8 mouse cellular contexts compared by ENCODE assay signal in genomic region chr6:16668004-16668403, GRCm38 (mm10).
DNase-seq lines count a peak whose midpoint lies in the region; ATAC-seq lines count a peak whose summit lies in the region.
"Had no signal": no experiment of that assay in that cellular context is flagged by ENCODE, and none has a peak within 500 bp of the region (broad histone marks: within the 10 kb centered on the region; RNA-seq: fewer than 3 reads in every experiment).

No protein-coding gene starts in this region.

- 3% methylated on average over 2 of the region's 2 CpGs for WGBS in neural tube, embryonic 15.5 days
- WGBS in forebrain, embryonic 16.5 days = 5% methylated on average over 2 of the region's 2 CpGs
- WGBS in limb, embryonic 11.5 days = 3% methylated on average over 2 of the region's 2 CpGs

- H3K4me3 ChIP-seq in neural tube, embryonic 15.5 days (replicated peaks) = no peak overlapping the region
- no peak overlapping the region for H3K4me3 ChIP-seq in forebrain, embryonic 16.5 days (replicated peaks; ENCODE audit: low read length)
- H3K4me3 ChIP-seq in limb, embryonic 11.5 days (ENCODE audit: low read depth, low read length) = no peak overlapping the region
- H3K4me3 ChIP-seq: embryonic facial prominence, embryonic 12.5 days had no signal

- H3K27me3 ChIP-seq in neural tube, embryonic 15.5 days (replicated peaks) = no peaks in the 10 kb centered on the region
- H3K27me3 ChIP-seq in forebrain, embryonic 16.5 days (replicated peaks; ENCODE audit: control insufficient read depth, insufficient read depth, low read length) = no peaks in the 10 kb centered on the region
- no peaks in the 10 kb centered on the region for H3K27me3 ChIP-seq in limb, embryonic 11.5 days (ENCODE audit: control insufficient read depth, insufficient read depth, low read length)
- H3K27me3 ChIP-seq: embryonic facial prominence, embryonic 12.5 days had no signal

- H3K9me3 ChIP-seq in neural tube, embryonic 15.5 days (replicated peaks) = no peaks in the 10 kb centered on the region
- H3K9me3 ChIP-seq in forebrain, embryonic 16.5 days (ENCODE audit: control insufficient read depth, low read length) = 0 out of 2 replicates have a peak, but pooled peaks cover 2% of the 10 kb centered on the region
- no peaks in the 10 kb centered on the region for H3K9me3 ChIP-seq in limb, embryonic 11.5 days (ENCODE audit: control insufficient read depth, low read length)

- no peak overlapping the region for H3K4me2 ChIP-seq in neural tube, embryonic 15.5 days
- H3K4me2 ChIP-seq in forebrain, embryonic 16.5 days (ENCODE audit: low read length) = no peak overlapping the region
- no peak overlapping the region for H3K4me2 ChIP-seq in limb, embryonic 11.5 days (ENCODE audit: low read depth, severe bottlenecking)
- H3K4me2 ChIP-seq: embryonic facial prominence, embryonic 12.5 days had no signal

- 0 out of 2 replicates have a peak, but pooled peaks cover 2% of the 10 kb centered on the region for H3K4me1 ChIP-seq in neural tube, embryonic 15.5 days
- no peaks in the 10 kb centered on the region for H3K4me1 ChIP-seq in forebrain, embryonic 16.5 days (replicated peaks; ENCODE audit: control insufficient read depth, insufficient read depth, low read length)
- no peaks in the 10 kb centered on the region for H3K4me1 ChIP-seq in limb, embryonic 11.5 days (ENCODE audit: control insufficient read depth, insufficient read depth, low read length)

- no peaks in the 10 kb centered on the region for H3K36me3 ChIP-seq in neural tube, embryonic 15.5 days
- no peaks in the 10 kb centered on the region for H3K36me3 ChIP-seq in forebrain, embryonic 16.5 days (ENCODE audit: control insufficient read depth, insufficient read depth)
- no peaks in the 10 kb centered on the region for H3K36me3 ChIP-seq in limb, embryonic 11.5 days (ENCODE audit: control insufficient read depth, insufficient read depth, low read length)
- H3K36me3 ChIP-seq: embryonic facial prominence, embryonic 12.5 days had no signal

- H3K9ac ChIP-seq in neural tube, embryonic 15.5 days (replicated peaks) = no peak overlapping the region
- no peak overlapping the region for H3K9ac ChIP-seq in forebrain, embryonic 16.5 days (replicated peaks; ENCODE audit: low read depth, low read length)
- no peak overlapping the region for H3K9ac ChIP-seq in limb, embryonic 11.5 days (ENCODE audit: low read length)
- H3K9ac ChIP-seq: embryonic facial prominence, embryonic 12.5 days had no signal

- ATAC-seq in neural tube, embryonic 15.5 days (ENCODE audit: low FRiP score) = no peak
- peak; percentile 50; the same call in 1 of the 2 replicates for ATAC-seq in forebrain, embryonic 16.5 days
- no peak for ATAC-seq in limb, embryonic 11.5 days (ENCODE audit: insufficient number of reproducible peaks, low FRiP score, low TSS enrichment, low read depth)

- H3K27ac ChIP-seq in neural tube, embryonic 15.5 days (replicated peaks) = no peak overlapping the region
- no peak overlapping the region for H3K27ac ChIP-seq in forebrain, embryonic 16.5 days (ENCODE audit: low read length)
- no peak overlapping the region for H3K27ac ChIP-seq in limb, embryonic 11.5 days (replicated peaks; ENCODE audit: low read depth, low read length)

- DNase-seq in neural tube, embryonic 10.5 days (ENCODE audit: extremely low spot score, low spot score) = peak; percentile 45
- DNase-seq in limb, embryonic 11.5 days (ENCODE audit: low spot score) = peak; percentile 36
- no peak for DNase-seq in frontal cortex, postnatal 10 days (ENCODE audit: low spot score in 2 of 2)
- DNase-seq in layer of hippocampus, adult 11-12 months (ENCODE audit: low spot score) = no peak
- DNase-seq in lung, postnatal 25 days (ENCODE audit: low spot score) = no peak

Comparison
In these comparisons a context has a peak if more than half of its experiments do, and no peak if none do; other contexts are left out.
1. DNase-seq: peak in neural tube, embryonic 10.5 days (single experiment) and limb, embryonic 11.5 days (single experiment); none in frontal cortex, postnatal 10 days (0 of 2), layer of hippocampus, adult 11-12 months (single experiment) and lung, postnatal 25 days (single experiment).